Mouse (Mus musculus) layer of hippocampus, adult 2 months (tissue): ENCODE data around the gene Stk33. TPM values are rescaled to one million over a fixed set of nuclear protein-coding genes. Genes with fewer than 3 reads are reported as not detected.

Source experiments
- DNase-seq, 2 experiments: peaks; one replicate each; pipeline ENCODE4 v3.0.0; 2022; ENCODE audit warnings: low spot score in 2 of 2
- H3K27ac ChIP-seq: fragments of 200-600 bp; 2 replicates; pipeline ENCODE4 v1.8.1; 2022
- H3K4me3 ChIP-seq: fragments of 200-600 bp; 2 replicates; pipeline ENCODE4 v1.8.1; 2022; ENCODE audit warnings: mild to moderate bottlenecking
- CTCF ChIP-seq: fragments of 200-600 bp; conservative IDR thresholded peaks from 2 replicates; pipeline ENCODE4 v1.8.1; 2022; ENCODE audit warnings: antibody characterized with exemption, mild to moderate bottlenecking, moderate library complexity
- total RNA-seq, 2 experiments: library from RNA; stranded (reverse); gene quantifications; 2 replicates each; pipeline ENCODE4 v1.2.3; 2021

Gene Stk33
- total RNA-seq, 2 experiments from 2014 or later: 1.2 to 1.3 TPM

- no peak for DNase-seq
- TF ChIP-seq CTCF: no peak
- H3K27ac ChIP-seq: no peak overlapping the region
- H3K4me3 ChIP-seq: no peak overlapping the region
These were observed 172.7 kb downstream of the Stk33 start for GRCm38 (mm10) chr7:109266181-109266580.

GRCm38 (mm10) chr7:109265606-109266005 lies 173.3 kb downstream of the Stk33 start:
- no peak overlapping the region for H3K27ac ChIP-seq
- no peak for DNase-seq
- no peak for TF ChIP-seq CTCF

DNA sequence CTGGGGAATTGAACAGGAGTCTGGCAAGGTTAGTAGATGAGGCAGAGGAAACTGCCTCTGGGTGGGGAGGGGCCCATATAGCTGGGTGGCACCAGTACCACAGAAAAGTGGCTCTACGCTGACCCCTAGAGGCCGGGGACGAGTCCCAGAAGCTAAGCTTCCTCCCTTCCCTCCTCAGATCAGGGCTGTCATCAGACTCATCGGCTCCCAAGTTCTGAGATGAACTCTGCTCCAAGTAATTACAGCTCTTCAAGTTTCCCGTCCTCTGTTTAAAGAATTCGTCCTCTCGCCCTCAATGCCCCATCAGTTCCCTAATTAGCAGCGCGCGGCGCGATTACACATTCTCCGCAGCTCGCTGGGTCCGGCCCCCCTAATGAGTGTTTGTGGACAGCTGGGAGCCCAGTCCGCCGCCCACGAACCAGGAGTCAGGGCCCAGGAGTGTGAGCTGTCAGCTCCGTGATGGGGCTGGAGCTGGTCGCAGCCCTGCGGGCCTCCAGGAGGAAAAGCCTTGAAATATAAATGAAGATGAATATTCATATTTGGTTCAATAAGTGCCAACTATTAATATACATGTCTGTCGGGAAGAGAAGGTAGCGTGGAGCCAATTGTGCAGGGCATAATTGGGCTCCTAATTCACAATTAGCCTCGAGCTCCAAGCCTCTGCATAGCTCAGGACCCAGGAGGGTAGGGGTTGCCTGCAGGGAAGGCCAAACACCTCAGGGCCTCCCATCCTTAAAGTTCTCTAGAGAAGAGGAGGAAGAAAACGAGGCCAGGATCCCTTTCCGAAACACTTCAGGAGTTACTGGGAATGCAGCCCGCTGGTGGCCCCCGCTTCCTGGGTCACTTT lies 183.2 kb downstream of the Stk33 start:
- H3K27ac ChIP-seq: no peak overlapping the region
- peak; percentile 72 to 73 for DNase-seq
- peak overlapping the region; percentile 37; the same call in 1 of the 2 replicates for H3K4me3 ChIP-seq

More at GRCm38 (mm10) chr7:109265606-109266005, 173.3 kb downstream of the Stk33 start:
- no peak overlapping the region for H3K4me3 ChIP-seq

DNA sequence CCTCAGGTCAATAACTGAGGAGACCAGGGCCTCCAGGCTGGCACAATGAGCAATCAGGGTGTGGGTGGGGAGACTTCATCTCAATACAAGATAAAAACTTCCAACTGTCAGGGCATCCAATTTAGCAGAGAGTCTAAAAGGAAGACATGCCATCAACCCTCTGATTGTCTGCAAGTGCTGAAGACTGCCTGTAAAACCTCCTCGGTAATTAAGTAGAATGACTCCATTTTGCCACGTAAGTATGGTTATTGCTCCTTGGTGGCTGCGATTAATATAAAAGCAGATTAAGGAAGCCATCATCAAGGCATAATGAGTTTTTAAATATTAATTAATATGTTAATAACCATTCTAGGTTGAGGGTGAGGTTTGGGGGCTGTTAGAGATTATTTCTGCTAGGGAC lies 187.5 kb downstream of the Stk33 start:
- TF ChIP-seq CTCF: no peak
- no peak overlapping the region for H3K4me3 ChIP-seq
- no peak overlapping the region for H3K27ac ChIP-seq
- no peak for DNase-seq

More for the DNA sequence above, 183.2 kb downstream of the Stk33 start:
- TF ChIP-seq CTCF: peak; percentile 85

DNA sequence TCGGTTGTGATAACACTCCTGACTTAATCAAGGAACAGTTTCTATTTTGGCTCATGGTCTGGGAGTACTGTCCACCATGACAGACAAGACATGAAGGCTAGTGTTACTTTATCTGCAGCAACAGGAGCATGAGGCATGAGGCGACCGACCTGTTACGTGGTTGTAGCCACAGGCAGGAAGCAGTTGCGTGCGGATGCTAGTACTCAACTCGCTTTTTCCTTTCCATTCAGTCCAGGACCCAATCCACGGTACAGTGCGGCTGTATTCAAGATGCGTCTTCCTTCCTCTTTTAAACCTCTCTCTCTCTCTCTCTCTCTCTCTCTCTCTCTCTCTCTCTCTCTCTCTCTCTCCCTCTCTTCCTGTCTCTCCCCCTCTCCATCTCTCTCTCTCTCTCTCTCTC lies 194.1 kb downstream of the Stk33 start:
- TF ChIP-seq CTCF: no peak
- Histone ChIP-seq H3K4me3 (no peak overlapping the region), H3K27ac (no peak overlapping the region)
- no peak for DNase-seq

DNA sequence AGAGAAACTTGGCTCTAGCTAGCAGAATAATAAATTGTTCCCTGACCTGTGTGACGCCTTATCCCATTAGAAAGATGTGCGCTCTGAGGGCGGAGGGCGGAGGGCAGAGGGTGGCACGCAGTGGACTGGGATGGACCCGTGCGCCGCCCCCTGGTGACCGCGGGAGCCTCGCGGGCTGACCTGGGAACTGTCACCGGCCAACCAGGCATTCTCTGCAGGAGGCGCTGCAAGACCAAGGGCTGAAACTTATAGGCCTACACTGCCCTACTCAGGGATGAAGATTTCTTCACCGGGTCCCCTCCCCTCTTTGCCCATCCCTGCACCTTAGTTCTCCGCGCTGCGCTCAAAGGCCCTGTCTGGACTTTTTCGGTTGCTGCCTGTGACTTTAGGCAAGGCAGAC lies 197.6 kb downstream of the Stk33 start:
- peak; percentile 52 for TF ChIP-seq CTCF
- no peak for DNase-seq
- H3K27ac ChIP-seq: no peak overlapping the region
- H3K4me3 ChIP-seq: no peak overlapping the region

DNA sequence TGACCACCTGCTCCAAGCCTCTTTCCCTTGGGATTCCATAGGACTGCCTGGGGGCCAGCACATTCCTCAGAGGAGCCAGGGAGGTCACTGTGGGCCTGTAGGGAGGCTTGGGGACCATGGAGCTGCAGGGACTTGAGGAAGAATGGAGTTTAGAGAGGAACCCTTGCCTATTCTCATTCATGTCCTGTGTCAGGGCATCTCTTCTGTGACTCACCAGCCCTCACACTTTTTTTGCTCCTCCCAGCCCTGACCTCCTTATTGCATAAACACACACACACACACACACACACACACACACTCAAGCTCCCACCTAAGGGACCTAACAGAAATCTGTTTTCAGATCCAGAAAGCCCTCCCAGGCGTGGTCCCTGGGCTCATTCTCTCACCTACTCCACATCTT lies 199.5 kb downstream of the Stk33 start:
- no peak for TF ChIP-seq CTCF
- Histone ChIP-seq H3K27ac (no peak overlapping the region), H3K4me3 (no peak overlapping the region)
- DNase-seq: no peak

DNA sequence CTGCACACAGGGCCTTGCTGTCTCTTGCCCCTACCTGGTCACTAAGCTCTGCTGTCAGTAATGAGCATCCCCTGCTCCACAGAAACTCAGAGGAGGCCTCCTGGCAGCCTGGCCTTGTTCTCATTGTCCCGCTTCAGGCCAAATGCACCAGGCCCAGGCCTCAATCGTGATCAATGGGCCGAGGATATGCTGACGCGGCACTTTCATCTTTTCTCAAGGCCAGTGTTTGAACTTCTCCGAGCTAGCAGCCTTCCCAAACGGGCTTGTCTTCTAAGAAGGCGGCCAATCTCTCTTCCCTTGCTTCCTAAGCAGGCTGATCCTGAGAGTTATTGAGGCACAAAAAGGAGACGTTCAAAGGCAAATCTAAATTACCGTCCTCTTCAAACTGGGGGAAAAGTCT lies 200.2 kb downstream of the Stk33 start:
- no peak for TF ChIP-seq CTCF
- no peak for DNase-seq
- no peak overlapping the region for H3K4me3 ChIP-seq
- no peak overlapping the region for H3K27ac ChIP-seq

DNA sequence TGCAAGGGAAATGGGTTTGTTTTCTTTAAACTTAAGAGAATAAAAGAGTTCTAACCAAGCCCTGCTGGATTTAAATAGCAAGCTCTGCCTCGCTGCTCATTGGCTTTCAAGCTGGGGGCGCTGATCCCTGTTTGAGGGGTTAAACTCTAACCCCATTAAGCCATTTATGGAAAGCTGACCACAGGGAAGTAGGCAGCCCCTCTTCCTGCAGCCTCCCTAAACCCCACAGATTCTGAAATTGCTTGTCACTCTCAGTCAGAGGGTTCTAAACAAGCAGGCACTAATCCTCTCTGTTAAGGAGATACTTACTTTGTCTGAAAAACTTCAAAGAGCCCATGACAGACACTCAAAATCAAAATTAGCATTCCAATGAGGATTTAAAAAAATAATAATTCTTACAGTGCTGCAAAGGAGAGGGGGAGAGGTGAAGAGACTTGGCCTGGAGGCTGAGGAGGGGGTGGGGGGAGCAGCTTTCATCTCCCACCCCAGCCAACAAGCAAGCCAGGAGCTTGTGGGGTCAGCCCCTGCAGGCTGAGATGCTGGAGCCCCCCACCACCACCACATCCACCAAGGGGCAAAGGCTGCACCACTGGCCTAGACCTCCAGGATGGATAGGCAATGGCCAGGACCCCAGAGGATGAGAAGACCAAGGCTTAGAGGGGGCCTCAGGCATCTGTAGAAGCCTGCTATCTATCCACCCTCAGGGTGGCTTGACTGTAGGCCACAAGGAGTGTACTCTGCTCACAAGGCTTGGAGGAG lies 203.8 kb downstream of the Stk33 start:
- no peak for DNase-seq
- H3K27ac ChIP-seq: no peak overlapping the region
- H3K4me3 ChIP-seq: no peak overlapping the region
- no peak for TF ChIP-seq CTCF

- no peak for TF ChIP-seq CTCF
- no peak for DNase-seq
- no peak overlapping the region for H3K27ac ChIP-seq
These were observed 204.4 kb downstream of the Stk33 start for GRCm38 (mm10) chr7:109234476-109234875.

DNA sequence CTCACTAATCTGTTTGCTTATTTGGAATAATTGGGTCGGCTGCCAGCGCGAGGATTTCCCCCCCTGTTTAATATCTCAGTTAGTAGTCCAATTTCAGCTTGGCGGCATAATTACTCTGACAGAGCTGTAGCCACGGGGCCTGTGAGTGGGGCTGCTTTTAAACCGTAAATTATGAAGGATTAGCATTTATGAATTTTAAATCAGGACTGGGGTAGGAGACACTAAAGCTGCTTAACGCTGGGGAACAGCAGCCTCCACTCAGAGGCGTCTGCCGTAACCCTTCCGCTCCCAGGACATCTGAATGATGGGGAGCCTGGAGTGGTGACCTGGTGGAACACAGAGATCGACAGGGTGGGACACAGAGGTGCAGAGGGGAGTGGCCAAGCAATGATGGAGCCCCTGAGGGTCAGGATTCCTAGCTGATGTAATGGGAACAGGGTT lies 207.0 kb downstream of the Stk33 start:
- no peak for TF ChIP-seq CTCF
- H3K4me3 ChIP-seq: no peak overlapping the region
- DNase-seq: peak; percentile 10 to 34
- no peak overlapping the region for H3K27ac ChIP-seq

More at GRCm38 (mm10) chr7:109234476-109234875, 204.4 kb downstream of the Stk33 start:
- no peak overlapping the region for H3K4me3 ChIP-seq

DNA sequence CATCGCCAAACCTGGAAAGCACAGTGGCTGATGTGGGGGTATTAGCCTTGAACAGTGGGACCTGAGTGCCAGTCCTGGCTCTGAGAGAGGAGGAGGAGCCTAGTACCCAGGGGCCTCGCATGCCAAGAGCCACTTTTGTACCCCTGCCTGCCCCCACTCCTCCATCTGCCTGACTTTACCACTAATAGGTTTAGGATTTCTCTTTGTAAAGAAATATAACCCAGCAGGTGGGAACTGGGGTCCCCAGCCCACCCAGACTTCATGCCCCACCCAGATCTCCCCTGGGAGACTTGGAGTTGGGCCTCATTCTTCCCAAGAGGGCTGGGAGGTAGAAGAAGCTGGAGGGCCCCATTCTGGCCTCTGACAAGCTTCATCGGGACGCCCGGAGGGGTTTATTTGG lies 207.6 kb downstream of the Stk33 start:
- DNase-seq: no peak
- H3K4me3 ChIP-seq: no peak overlapping the region
- H3K27ac ChIP-seq: no peak overlapping the region
- TF ChIP-seq CTCF: no peak

GRCm38 (mm10) chr7:109230806-109231205 lies 208.1 kb downstream of the Stk33 start:
- 0 out of 2 replicates have a peak overlapping the region, but pooled peaks have one; percentile 18 for H3K27ac ChIP-seq
- DNase-seq: peak; percentile 61 to 84
- TF ChIP-seq CTCF: peak; percentile 95
- no peak overlapping the region for H3K4me3 ChIP-seq

Other genes starting within 250 kb of the Stk33 start
- gene Trim66, start 69.1 kb upstream of the Stk33 start, total RNA-seq: 1 to 10 TPM; 5.0 to 6.0 TPM
- gene Rpl27a, start 80.1 kb upstream of the Stk33 start, total RNA-seq: 100 to 1,000 TPM; 143 to 145 TPM